Mouse (Mus musculus) cerebellum, adult 9-10 months (tissue): Measurements from ENCODE around the gene Tlr5.
A peak's percentile ranks its signal among the peaks of the same experiment; 100 is the strongest.

ENCODE experiments used
- DNase-seq: peaks from one replicate; pipeline ENCODE4 v3.0.0; 2022

Gene Tlr5

GRCm38 (mm10) chr1:182954287-182955046, at the start of gene Tlr5:
Gene Tlr5 (plus strand): TSS chr1:182954788.
- DNase-seq, result no peak

GRCm38 (mm10) chr1:182905669-182906068, 48.9 kb upstream of the Tlr5 start:
- no peak for DNase-seq

DNA sequence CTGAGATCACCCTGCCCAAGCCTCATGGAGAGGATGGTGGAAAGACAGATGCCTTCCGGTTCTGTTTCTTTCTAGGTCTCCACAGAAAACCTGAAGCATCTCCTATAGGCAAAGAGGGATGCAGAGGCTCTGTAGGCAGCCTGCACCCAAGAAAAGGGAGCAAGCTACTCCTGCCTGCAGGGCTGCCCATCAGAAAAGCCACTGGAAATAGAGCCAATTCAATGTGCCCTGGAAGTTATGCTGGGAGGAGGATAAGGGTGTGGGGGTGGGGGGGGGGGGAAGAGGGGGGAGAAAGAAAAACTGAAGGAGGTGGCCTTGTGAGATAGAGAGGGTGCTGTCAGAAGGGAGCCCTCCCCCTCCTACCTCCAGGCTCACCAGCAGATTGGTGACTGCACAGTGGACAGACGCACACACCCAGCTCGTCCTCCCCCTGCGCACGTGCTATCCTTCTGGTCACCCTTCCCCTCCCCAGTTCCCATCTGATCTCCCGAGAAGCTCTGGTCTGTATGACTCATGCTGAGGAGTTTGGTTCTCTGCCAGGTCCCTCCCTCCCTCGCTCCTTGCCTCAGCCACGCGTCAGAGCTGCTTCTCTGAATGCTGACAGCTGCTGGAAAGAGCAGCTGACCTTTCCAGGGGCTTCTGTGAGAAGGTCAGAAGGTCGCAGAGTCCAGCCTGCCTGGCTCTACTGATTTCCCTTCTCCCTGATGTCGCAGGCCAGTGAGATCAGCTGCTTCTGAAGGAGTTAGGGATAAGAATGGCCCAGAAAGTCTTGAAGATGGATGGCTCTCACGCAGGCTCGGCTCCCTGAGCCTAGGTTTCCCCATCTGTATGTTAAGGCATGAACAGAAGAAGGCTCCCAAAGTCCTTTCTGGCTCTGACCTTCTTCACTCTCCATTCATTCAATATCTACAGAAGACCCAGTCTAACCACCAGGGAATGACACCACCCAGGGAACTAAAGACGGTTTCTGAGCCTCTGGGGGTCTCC, 46.2 kb upstream of the Tlr5 start:
- DNase-seq, result peak; percentile 34

- DNase-seq, result no peak
Observed at GRCm38 (mm10) chr1:182909066-182909465, 45.5 kb upstream of the Tlr5 start.

DNA sequence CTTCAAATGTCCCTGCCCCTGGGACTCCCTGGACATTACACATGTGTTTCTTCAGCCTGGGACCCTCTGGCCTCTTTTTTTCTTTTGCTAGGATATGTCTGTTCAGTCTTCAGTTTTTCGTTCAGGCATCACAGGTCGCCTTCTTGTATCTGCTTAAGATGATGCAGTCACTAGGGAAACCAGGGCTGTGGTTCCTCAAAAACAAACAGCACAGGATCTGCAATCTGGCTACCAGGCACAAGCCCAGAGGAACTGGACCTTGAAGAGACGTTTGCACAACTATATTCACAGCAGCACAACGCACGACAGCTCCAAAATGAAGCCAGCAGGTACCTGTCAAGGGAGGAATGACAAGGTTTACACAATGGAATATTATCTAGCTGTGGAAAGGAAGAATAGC, 45.0 kb upstream of the Tlr5 start:
- no peak for DNase-seq

DNA sequence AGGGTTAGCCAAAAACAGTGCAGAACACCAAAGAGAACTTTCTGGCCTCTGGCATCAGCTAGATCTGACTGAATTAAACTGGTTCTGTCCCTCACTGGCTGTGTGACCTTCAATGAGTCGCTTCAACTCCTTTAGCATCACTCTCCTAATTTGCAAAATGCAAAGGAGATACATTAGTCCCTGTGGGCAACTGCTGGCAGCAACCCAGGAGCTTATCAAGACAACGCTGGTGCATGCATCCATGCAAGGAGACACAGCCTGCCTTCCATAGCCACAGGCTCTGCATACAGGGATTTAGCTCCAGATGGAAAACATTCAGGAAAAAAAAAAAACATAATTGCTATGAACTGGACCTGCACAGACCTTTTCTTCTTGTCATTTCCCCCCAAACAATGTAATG, 42.0 kb upstream of the Tlr5 start:
- no peak for DNase-seq

- no peak for DNase-seq
Observed at GRCm38 (mm10) chr1:182914121-182914908, 40.3 kb upstream of the Tlr5 start.

GRCm38 (mm10) chr1:182916166-182916565, 38.4 kb upstream of the Tlr5 start:
- DNase-seq, result no peak

DNA sequence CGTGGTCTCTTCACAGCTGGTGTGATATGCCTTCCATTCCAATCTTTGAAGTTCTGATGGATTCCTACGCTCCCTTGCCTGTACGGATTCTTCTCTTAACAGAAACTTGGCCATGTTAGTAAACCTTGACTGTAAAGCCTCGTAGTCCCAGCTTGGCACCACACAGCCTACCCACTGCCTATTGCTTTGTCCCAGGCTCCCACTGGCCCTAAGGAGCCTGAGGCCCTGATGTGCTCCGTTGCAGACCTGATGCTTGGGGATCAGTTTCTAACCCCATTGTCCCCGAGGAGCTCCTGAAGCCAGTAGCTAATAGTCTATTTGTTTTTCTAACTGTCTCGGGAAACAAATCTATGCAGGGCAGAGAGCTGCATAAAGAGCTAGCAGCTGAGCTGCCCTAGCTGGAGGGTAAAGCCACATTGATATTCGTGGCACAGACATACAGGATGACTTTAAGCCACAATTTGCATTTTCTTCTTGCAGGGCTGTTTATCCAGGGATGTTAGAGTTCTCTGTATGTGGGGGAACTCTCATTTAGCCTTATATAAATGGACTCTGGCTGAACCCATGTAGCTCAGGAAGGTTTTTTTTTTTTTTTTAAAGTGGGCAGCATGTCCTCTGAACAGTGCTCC, 35.8 kb upstream of the Tlr5 start:
- DNase-seq, result no peak

- no peak for DNase-seq
Observed at GRCm38 (mm10) chr1:182922824-182923223, 31.8 kb upstream of the Tlr5 start.

DNA sequence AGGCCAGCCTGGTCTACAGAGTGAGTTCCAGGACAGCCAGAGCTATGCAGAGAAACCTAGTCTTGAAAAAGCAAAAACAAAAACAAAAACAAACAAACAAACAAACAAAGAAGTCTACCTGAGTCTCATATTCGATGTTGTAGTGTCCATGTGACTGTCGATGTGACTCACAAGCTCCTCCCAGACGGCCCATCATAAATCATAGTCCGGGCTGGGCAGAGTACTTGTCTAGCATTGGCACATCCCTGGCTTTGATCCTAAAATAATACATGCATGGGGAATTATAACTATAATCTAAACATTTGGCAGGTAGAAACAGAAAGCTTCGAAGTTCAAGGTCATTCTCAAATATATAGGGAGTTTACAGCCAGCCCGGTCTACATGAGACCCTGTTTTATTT, 28.1 kb upstream of the Tlr5 start:
- no peak for DNase-seq

- DNase-seq, result no peak
Observed at GRCm38 (mm10) chr1:182927878-182928851, 26.4 kb upstream of the Tlr5 start.

DNA sequence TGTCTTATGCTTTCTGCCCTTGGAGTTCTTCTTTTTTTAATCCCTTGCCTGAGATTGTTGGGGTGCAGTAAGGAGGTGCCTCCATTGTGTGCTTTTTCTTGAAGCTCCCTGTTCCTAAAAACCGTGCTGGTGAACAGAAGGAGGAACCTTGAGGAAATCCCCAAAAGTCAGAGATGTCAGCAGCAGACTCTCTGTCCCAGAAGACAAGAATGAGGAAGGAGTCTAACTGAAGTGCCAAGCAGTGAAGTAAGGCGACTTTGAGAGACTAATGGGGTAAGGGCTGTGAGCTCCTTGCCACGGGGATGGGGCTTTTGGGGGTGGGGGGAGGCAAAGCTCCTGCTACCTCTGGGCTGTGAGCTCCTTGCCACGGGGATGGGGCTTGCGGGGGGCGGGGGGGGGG, 19.1 kb upstream of the Tlr5 start:
- no peak for DNase-seq

- DNase-seq, result no peak
Observed at GRCm38 (mm10) chr1:182937486-182938120, 17.0 kb upstream of the Tlr5 start.

- DNase-seq, result no peak
Observed at GRCm38 (mm10) chr1:182941921-182942320, 12.7 kb upstream of the Tlr5 start.

GRCm38 (mm10) chr1:182943911-182944310, 10.7 kb upstream of the Tlr5 start:
- DNase-seq, result no peak

DNA sequence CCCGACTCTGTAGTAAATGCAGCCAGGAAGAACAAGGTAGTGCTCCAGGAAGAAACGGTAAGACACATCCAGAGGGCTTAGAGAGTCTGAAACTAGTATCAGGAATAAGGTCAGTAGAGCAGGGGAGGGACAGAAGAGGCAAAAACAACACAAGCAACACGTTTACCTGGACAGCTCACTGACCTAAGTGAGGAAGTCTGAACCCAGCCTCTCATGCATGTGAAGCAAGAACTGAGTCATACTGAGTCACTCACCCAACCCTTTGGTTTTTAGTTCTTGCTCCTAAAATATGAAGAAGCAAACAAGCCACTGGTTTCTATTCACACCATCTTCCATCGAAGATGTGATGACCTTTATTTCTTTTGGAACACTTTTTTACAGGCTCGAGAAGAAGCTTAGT, 9.9 kb upstream of the Tlr5 start:
- DNase-seq, result no peak

GRCm38 (mm10) chr1:182945561-182945960, 9.0 kb upstream of the Tlr5 start:
- no peak for DNase-seq

DNA sequence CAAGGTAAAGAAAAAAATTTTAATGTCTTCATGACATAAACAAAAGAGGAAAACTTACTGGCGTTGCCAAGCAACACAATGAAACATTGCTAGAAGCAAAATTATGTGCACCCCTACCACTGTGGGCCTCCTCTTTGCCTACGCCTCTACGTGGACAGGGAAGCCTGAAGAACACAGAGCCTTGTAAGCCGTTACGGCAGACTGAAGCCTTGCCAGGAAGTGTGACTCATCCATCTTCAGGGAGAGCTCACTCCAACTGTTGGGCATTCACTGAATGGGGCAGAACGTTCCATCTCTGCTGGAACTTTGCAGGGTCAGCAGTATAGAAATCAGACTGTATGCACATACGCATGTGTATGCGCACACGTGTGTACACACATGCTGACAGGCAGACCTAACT, 3.3 kb upstream of the Tlr5 start:
- no peak for DNase-seq

- no peak for DNase-seq
Observed at GRCm38 (mm10) chr1:182953165-182953564, 1.4 kb upstream of the Tlr5 start.

DNA sequence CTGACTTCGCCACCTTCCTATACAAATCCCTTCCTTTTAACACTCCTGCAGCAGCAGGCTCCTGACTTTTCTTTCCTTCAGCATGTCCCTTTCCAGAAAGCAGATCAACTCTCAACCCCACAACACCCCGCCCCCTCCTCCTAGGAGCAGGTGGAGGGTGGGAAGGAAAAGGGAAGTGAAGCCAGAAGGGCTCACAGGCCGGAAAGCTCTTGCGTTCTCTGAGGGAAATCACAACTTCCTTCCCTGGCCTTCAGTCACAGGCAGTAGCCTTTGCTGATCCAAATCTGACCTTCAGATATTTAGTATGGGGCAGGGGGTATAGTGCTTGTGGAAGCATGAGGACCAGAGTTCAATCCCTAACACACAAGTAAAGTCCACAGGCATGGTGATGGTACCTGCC, 921 bp upstream of the Tlr5 start:
- DNase-seq, result no peak
